Mouse (Mus musculus) myocyte (in vitro differentiated cells): ENCODE measurements around the gene Rrp12.

ENCODE experiments used
- E2F4 ChIP-seq: IDR thresholded peaks from one replicate; pipeline ENCODE4 v1.6.1; 2011; ENCODE audit warnings: mild to moderate bottlenecking, control low read depth, moderate library complexity; ENCODE audit not compliant: insufficient read depth
- MAX ChIP-seq: IDR thresholded peaks from one replicate; pipeline ENCODE4 v1.6.1; 2011; ENCODE audit warnings: low read depth, mild to moderate bottlenecking, control low read depth
- POLR2A ChIP-seq: IDR thresholded peaks from one replicate; pipeline ENCODE4 v1.6.1; 2011; ENCODE audit warnings: low read depth, mild to moderate bottlenecking, control low read depth, moderate library complexity; ENCODE audit not compliant: insufficient read length
- POLR2AphosphoS2 ChIP-seq: IDR thresholded peaks from one replicate; pipeline ENCODE4 v1.6.1; 2011; ENCODE audit warnings: low read depth, control low read depth; ENCODE audit not compliant: insufficient read length
- TCF12 ChIP-seq: IDR thresholded peaks from one replicate; pipeline ENCODE4 v1.6.1; 2011; ENCODE audit warnings: mild to moderate bottlenecking, control low read depth; ENCODE audit not compliant: poor library complexity, insufficient read depth, severe bottlenecking

GRCm38 (mm10) chr19:41816915-41817314 lies 79.1 kb downstream of the Rrp12 start:
- no peak for TF ChIP-seq POLR2A
- TF ChIP-seq E2F4, result no peak
- TF ChIP-seq TCF12, result no peak
- no peak for TF ChIP-seq POLR2AphosphoS2
- TF ChIP-seq MAX, result no peak
